Mouse (Mus musculus): ENCODE measurements around the gene Samd8. TPM values are rescaled to one million over a fixed set of nuclear protein-coding genes. Genes with fewer than 3 reads are reported as not detected.
A peak's percentile ranks its signal among the peaks of the same experiment; 100 is the strongest.

Samd8 gene
- 10 to 100 TPM; 26.1 to 28.5 TPM for total RNA-seq (2021)

DNA sequence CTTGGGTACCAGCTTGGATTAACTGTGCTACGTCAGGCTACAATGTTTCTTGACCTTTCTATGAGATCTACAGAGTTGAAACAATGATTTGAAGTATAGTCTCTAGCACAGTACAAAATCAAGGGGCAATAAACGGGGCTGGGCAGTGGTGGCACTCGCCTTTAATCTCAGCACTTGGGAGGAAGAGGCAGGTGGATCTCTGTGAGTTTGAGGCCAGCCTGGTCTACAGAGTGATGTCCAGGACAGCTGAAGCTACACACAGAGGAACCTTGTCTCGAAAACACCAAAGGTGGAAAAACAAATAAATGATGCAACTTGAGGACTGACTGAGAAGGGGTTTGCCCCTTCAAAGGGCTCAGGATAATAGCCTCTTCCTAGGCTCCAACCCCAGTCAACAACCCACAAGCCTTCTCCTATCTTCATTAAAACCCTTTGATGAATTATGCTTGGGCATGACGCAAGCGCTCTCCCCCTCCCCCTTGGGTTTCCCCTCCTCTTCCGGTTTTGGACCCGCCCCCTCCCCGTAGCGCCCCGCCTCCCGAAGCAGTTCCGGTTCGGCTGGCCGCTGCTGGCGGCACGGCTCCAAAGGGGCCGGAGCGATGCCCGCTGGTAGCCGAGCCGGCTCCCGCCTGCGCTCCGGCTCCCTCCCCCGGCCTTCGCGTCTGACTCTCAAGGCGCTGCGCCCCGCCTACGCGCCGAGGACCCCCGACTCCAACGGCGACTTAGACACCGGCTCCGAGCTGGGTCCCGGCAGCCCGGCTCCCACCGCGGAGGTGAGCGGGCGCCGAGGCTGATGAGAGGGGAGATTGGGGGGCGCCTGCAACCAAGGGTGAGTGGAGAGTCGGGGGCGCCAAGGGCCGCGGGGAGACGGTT is at the start of gene Samd8:
Gene Samd8 (plus strand): TSS at position 524 of the 873 bp plus-strand sequence.
- intact Hi-C loops (cut with DNase I), result loop anchor here (2.0 kb wide), 1 partner anchor 99 kb away; the partner anchor contains the start of gene Comtd1

DNA sequence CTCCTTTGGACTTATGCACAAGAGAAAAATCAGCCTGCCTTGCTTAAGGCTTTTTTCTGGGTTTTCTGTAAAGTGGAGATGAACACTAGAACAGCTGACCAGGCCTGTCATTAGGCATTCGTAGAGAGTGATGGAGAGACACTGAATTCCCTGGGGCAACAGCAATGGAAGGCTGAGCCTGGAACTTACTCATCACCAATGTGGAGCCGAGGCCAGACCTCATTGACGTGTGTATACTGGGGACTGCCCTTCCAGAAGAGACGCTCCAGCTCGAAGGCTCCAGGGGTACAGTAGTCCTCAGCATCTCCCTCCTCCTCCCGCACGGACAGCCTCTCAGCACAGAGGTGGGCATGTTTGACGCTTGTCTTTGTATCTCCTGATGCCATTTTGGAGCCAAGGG is 47.6 kb upstream of the Samd8 start:
- intact Hi-C loops (cut with DNase I), result no loop called here

More for the DNA sequence above, at the start of gene Samd8:
- peak; percentile 73 for DNase-seq (ENCODE audit: low spot score)

DNA sequence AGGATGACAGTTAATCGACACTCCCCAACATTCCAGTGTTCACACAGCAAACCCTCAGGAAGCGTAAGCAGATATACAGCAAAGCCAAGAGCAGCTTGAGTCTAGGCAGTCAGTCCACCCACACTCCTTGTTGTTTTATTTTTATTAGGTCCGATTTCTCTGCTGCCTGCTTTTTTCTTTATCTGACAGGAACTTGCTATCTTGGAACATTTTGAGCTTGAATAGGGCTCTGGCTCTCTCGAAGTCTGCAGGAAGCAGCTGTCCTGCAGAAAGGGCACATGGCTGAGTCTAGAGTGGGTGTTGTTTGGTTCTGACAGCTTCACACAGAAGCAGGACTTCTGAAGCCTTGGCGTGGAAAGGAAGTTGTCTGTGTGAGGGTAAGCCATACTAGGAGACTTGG is 47.1 kb upstream of the Samd8 start:
- intact Hi-C loops (cut with DNase I), result no loop called here
- peak; percentile 21 for DNase-seq (ENCODE audit: low spot score)

More for the DNA sequence above, 47.6 kb upstream of the Samd8 start:
- DNase-seq (ENCODE audit: low spot score), result no peak

DNA sequence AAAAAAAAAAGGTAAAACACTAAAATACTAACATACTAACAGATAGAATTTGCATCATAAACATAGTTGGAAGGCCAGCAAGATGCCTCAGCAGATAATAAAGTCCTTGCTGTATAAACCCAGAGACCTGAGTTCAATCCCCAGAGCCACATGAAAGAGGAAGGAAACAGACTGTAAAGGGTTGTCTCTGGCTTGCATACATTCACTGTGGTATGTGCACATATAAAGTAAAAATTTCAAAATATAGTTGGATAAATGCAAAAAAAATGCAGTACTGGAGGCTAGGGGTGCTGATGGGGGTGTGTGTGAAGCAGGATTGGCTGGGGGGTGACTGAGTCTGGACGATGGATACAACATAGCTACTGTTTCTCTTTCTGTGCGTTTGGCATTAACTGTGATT is 44.9 kb upstream of the Samd8 start:
- no peak for DNase-seq (ENCODE audit: low spot score)
- intact Hi-C loops (cut with DNase I), result no loop called here

DNA sequence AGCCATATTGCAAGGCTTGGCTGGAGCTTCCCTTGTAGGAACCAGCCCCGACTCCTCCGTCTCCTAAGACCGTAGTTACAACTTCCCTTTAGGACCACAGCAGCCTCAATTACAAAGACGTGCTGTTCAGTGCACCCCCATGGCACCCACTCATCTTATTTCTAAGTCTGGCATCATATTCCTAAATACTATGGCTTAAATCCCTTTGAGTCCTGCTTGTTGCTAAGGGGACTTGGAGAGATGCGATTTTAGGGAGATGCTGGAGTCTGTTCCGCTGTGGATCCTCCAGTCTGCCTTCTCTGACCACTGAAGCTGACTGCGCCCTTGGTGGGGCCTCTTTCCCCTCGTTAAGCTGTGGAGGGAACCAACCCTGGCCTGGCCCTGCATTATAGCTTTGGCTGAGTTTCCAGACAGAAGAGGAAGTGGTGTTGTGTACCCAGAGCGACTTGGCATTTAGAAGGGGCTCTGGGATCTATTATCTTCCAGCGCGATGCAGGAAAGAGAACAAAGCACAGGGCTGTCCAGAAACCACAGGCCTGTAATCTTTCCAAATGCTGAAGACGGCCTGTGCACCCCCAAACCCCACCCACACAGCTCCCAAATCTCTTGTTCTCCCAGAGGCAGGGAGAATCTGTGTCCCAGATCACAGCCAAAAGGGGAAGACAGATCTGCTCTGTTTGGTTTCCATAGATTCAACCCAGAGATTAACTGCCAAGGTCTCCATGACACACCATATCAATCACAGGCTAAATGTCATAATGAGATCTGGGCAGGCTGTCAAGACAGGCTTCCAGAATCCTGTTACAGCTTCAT is 43.4 kb upstream of the Samd8 start:
- DNase-seq (ENCODE audit: low spot score), result peak; percentile 36
- intact Hi-C loops (cut with DNase I), result no loop called here

DNA sequence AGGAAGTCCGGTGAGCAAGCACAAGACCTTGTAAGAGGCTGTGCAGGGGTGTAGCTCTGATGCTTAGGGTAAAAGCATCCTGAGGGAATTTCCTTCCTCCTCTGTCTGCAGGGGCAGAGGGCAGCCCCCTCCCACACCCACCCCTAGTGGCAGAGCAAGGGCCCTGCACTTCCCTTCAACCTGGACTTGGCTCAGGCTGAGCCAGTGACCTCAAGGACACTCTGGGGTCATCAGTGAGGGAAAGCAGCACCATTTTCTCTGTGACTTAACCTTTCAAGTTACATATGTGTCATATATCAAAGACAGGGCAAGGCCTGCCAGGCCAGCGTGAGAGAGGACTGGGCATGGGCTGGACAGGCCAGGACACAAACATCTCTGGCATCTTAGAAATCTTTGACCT is 40.8 kb upstream of the Samd8 start:
- DNase-seq (ENCODE audit: low spot score), result no peak
- intact Hi-C loops (cut with DNase I), result no loop called here

DNA sequence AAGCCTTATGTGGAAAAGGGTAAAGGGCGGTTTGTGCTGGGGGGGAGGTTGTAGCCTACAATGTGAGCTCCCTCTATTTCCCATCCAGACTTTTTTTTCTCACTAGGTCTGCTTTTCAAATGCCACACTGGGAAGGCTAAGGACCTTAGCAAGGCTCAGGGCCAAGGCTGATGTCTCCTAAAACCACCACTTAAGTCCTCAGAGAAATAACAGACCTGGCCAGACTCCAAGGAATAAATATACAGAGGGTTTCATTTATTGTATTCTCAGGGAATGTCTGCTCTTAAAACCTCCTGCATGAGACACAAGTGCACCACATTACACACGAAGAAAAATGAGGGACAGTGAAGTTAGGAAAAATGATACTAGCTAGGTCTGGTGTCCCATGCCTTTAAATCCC is 39.1 kb upstream of the Samd8 start:
- DNase-seq (ENCODE audit: low spot score), result no peak
- intact Hi-C loops (cut with DNase I), result no loop called here

DNA sequence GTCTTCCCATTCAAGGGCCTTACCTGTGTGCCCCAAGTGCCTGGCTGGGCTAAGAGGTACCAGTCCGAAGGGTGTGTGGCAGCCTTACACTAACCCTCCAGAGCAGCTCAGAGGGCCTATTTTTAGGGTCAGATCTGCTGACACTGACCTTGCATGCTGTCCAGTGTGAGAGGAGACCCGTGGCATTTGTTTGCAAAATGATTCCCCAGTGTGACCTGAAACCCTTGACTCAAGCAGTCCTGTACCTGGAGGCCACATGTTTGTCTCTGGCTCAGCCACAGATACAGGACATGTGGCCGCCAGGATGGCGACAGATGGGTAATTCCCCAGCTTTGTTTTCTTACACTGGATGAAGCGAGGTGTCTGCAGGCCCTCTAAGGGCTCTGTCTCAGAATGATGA is 35.8 kb upstream of the Samd8 start, which contains the start of gene Dupd1:
Gene Dupd1 (minus strand): TSS at position 91 of the 400 bp plus-strand sequence.
- intact Hi-C loops (cut with DNase I), result no loop called here
- DNase-seq (ENCODE audit: low spot score), result no peak

DNA sequence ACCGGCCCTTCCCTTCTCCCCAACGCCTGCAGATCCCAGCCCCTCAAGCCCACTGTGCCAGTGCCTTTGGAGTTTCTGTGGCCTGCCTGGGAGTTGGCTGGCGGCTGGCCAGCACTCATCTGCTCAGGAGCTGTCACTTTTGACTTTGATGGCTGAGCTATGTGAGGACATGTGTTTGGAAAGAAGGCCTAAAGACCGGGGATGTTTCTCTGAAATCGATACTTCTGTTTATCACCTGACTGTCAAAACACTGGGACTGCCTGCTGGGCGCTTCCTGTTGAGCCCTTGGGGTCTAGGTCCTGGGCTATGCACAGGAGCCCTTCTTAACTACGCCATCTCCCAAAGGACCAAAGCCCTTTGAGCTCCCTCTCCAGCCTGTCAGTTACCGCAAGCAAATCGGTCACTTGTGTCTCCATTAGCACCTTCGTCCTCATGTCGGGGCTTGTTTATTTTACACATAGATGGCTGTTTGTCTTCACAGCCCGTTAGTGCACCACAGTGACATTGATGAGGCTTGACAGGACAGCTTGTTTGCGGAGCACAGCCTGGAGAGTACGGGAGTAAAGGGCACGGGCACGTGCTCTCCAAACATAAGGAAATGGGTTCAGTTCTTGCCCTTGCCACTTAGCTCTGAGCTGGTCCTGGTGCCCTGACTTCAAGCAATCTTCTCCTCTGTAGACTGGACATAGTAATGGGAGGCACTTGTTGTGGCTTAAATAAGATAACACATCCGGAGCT is 30.5 kb upstream of the Samd8 start:
- DNase-seq (ENCODE audit: low spot score), result no peak
- intact Hi-C loops (cut with DNase I), result no loop called here

DNA sequence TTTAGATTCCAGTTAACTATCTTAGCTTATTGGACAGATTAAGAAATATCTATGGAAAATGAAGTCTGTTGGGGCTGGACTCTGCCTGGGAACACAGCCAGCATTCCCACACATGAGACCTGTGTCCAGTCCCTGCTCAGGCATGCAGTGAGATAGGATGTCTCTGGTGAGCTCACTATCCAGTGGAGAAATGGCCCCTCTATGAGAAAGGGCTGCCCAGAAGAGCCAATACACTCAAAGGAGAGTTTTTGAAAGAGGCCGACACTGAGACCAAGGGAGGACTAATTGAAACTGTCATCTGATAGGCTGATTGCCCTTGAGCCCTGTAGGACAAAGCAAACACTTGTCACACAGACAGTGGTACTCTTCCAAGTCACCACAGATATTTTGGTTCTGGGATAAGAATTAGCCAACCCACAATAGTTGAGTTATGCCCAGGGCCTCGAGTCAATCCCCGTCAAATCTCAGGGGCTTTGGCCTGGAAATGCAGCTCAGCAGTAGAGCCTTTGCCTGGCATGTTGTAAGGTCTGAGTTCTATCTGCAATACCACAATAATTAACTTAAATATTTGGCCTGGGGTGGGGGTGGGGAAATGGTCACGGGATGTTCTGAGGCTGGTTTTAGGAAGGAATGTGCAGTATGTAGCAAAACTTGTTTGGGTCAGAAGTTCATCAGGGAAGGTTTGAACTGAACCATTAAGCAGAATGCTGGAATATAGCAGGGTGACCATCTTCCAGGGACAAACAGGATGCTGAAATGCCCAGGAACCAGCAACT is 29.7 kb upstream of the Samd8 start:
- intact Hi-C loops (cut with DNase I), result no loop called here
- no peak for DNase-seq (ENCODE audit: low spot score)

DNA sequence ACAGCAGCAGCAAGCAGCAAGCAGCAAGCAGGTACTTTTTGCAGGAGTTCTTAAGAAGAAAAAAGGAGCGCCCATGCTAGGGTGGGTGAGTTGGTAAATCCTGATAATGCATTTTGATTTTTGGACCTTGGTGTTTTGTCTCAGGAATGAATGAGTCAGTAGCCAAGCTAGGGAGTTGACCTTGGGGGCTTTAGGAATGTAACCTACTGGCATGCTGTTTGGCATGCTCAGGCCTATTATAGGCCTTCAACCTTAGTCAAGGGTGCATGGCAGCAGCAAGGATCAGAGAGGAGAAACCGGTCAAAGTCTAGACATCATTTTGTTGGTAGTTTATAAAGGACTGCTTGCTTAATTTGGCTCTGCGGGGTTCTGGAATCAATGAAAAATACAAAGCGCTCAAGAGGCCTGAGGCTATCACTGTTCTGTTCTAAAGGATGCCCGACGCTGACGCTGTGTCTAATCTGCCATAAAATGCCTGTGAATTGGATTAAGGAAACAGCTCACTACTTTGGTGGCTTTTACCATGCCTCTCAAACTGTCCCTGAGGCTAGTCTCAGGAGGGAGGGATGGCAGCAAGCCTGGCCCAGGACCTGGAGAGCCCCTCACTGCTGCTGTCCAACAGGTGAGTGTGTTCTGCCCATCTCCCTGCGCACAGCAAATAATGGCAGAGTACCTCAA is 28.2 kb upstream of the Samd8 start:
- DNase-seq (ENCODE audit: low spot score), result no peak
- intact Hi-C loops (cut with DNase I), result no loop called here

DNA sequence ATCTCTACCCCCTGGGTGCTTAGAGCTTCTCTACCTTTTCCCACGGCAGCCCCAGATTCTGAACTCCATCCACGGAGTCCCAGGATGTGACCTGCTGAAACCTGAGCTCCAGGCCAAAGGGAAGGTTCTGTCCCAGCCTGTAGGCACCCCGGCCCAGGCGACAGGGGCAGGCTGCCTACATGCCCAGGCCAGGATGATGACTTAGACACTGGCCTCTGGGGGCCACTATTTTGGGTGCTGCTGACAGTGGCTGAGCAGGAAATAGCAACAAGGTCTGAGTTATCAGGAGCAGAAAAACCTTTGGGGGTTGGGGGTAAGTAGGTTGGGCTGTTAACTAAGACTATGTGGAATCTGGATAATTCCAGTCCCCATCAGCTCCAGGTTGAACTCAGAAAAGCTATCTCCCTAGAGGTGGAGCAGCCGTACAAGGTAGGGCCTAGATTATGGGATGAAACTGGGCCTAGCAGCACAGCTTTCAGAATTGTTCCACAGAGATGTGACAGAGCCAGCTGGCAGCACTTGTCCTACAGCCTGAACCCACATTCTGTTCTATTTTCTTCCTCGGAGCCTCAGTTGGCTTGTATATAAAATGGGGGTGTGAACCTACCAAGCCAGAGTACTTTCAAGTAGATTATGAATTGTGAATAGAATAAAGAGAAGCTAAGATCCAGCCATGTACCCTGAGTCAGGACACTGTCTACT is 21.1 kb upstream of the Samd8 start:
- intact Hi-C loops (cut with DNase I), result no loop called here
- DNase-seq (ENCODE audit: low spot score), result no peak

DNA sequence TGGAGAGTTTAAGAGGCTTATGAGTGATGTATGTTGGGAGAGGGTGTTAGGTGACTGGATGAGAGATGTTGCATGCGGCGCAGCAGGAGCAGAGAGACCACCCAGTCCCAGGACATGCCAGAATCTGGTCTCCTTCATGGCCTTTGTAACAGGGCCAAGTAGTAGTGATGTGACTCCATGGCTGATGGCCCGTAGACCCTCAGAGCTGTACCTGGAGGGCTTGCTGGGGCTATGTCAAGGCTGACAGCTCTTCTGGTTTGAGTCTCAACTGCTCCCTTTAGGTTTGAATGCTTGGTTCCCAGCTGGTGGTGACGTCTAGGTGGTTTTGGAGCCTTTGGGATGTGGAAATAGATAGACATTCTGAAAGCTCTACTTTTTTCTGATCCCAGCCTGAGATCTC is 20.4 kb upstream of the Samd8 start:
- intact Hi-C loops (cut with DNase I), result no loop called here
- DNase-seq (ENCODE audit: low spot score), result no peak

DNA sequence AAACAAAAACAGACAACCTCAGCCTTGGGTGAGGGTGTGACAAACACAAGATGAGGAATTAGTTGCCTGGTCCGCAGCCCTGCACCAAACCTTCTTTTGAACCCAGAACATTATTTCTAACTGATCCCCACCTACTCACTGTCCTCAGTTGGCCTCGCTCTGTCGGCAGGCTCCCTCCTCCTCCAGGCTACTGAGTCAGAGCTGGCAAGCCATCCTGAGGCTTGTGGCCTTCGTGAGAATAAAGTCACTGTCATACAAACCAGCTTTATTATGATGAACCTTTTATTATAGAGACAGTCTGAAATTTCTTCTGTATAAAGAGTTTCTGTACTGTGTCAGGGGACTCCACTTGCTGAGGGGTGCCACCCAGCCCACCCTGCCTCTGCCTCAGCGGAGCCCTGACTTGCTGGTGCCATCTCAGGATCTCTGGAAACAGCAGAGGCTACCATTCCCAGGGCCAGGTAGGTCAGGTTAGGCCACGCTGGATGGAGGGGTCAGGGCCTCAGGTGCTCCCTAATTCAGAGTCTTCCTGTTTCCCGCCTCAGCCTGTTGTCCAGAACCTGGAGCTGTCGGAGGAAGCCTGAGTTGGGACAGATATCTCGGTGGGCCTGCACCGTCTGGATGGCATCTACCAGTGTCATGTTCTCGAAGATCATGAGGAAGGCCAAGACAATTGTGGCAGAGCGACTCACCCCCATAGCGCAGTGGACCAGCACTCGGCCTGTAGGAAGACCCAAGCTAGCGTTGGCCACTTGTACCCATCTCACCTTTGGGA is 17.0 kb upstream of the Samd8 start:
- no peak for DNase-seq (ENCODE audit: low spot score)
- intact Hi-C loops (cut with DNase I), result no loop called here

DNA sequence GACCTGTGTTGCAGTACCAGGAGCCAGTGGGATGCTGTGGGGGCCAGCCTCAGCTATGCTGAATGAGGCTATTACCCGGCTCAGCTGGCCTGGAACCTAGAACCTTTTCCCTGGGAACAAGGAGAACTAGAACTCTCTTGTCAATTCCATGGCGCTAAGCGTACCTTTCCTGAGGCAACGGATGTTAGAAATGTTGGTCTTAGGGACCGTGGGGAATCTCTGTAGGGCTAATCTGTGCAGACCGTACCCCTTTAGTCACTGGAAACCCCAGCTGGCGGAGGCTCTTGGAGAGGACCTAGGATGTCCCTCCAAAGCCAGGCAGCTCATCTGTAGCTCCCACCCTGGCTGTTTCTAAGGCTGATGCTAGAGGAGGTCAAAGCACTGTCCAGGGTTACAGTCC is 10.0 kb upstream of the Samd8 start:
- intact Hi-C loops (cut with DNase I), result loop anchor here (2.0 to 5.0 kb wide), 3 partner anchors 43 to 620 kb away; no protein-coding TSS in a partner anchor
- DNase-seq (ENCODE audit: low spot score), result no peak

DNA sequence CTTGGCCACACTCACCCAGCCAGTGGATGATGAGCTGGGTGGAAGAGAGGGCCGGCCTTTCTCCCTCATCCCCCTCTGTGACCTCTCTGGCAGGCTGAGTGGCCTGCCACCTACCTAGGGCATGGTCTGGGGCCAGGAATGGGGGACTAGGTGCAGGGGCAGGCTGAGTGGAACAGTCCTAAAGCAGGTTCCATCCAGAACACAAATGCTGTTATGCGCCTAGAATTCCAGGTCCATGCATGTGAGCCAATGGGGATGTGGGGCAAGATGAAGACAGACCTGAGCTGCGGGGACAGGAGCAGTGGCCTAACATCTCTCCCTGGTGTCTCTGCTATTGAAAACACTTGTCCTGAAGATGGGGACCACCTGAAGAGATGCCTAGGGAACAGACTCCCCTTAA is 9.0 kb upstream of the Samd8 start:
- DNase-seq (ENCODE audit: low spot score), result no peak
- intact Hi-C loops (cut with DNase I), result loop anchor here (2.0 to 5.0 kb wide), 3 partner anchors 44 to 621 kb away; no protein-coding TSS in a partner anchor

DNA sequence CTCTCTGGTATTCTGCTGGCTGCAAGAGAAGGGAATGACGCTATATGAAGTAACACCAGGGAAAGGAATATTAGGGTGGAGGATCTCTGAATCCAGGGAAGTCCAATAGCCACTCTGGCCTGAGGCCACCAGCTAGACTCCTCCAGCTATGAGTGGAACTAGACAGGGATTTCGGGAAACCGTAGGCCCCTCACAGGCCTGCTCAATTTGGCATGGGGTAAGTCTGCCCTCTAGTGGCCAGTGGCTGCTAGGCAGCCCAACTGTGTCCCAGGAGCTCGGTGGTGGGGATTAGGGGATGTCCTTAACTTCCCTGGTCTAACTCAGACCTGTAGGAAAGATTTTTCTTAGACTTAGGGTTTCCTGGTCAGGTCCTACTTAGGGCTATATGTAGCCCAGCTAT is 8.5 kb upstream of the Samd8 start:
- intact Hi-C loops (cut with DNase I), result loop anchor here (1.0 to 5.0 kb wide), 4 partner anchors 44 to 621 kb away; no protein-coding TSS in a partner anchor
- DNase-seq (ENCODE audit: low spot score), result peak; percentile 50
